Mouse (Mus musculus): ENCODE measurements around the gene Sdf4.

The Sdf4 gene

GRCm38 (mm10) chr4:156057702-156058101, 65.0 kb downstream of the Sdf4 start:
- no peak for DNase-seq

- no peak for DNase-seq
Observed at GRCm38 (mm10) chr4:156058826-156059225, 66.2 kb downstream of the Sdf4 start.

- DNase-seq: peak; percentile 80 to 86
Observed at GRCm38 (mm10) chr4:156059261-156059660, 66.6 kb downstream of the Sdf4 start, which contains the start of gene Ttll10. Ttll10 (minus strand) TSS chr4:156059414.

GRCm38 (mm10) chr4:156059713-156060112, 67.0 kb downstream of the Sdf4 start:
- DNase-seq: peak; percentile 92 to 96
